Mouse (Mus musculus): ENCODE results near the gene Ucn2.

DNA sequence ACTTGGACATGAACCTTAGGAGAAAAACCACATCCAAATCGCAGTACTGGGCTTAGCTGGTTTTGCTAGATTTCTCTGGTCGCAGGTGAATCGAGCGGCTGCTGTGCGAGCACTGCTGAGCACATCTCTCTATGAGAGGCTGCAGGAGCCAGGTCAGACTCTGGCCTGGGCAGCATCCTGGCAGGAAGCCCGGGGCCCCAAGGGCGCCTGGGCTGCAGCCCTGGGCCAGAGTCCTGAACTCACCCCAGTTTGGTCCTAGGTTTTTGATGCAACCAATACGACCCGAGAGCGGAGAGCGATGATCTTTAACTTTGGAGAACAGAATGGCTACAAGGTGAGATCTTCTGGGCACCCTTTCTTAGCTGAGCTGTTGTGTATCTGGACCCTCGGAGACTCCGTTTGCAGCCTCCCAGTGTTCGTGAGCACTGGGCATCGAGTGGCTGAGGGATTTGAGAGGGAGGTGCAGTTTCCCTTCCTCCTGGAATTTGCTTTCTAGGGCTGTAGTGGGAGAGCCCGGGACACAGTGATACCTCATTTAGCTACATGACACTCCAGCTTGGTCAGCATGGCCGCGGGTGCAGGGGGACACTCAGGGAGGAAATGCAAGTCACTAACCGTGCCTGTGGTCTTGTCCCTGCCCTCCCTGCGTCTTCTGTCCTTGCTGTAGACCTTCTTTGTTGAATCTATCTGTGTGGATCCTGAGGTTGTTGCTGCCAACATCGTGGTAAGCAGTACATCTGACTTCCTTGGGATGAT lies 21.4 kb downstream of the Ucn2 start:
- TF ChIP-seq POLR2A (IDR thresholded peaks at IDR 0.05; ENCODE audit: borderline replicate concordance, extremely low read depth, low read depth, low read length) (no peak), CTCF (IDR thresholded peaks at IDR 0.05; ENCODE audit: insufficient read depth, low read length) (no peak)

Measured in lung, adult 2 months (tissue).